Mouse (Mus musculus) bone marrow macrophage, adult 2 months (primary cell): ENCODE results near the gene Gm26602. TPM values are rescaled to one million over a fixed set of nuclear protein-coding genes. Genes with fewer than 3 reads are reported as not detected.

ENCODE experiments used
- H3K27ac ChIP-seq: 2 replicates; pipeline ENCODE4 v1.5.1; 2012; ENCODE audit warnings: low read depth, low read length; ENCODE audit not compliant: insufficient read depth
- H3K4me1 ChIP-seq: 2 replicates; pipeline ENCODE4 v1.6.1; 2012; ENCODE audit warnings: low read length; ENCODE audit not compliant: control insufficient read depth, insufficient read depth
- H3K4me3 ChIP-seq: 2 replicates; pipeline ENCODE4 v1.5.1; 2012; ENCODE audit warnings: mild to moderate bottlenecking, low read length, moderate library complexity; ENCODE audit not compliant: insufficient read depth
- CTCF ChIP-seq: IDR thresholded peaks from 2 replicates; pipeline ENCODE4 v1.5.1; 2012; ENCODE audit warnings: low read depth, mild to moderate bottlenecking, low read length, moderate library complexity
- POLR2A ChIP-seq: IDR thresholded peaks from 2 replicates; pipeline ENCODE4 v1.6.1; 2012; ENCODE audit warnings: mild to moderate bottlenecking, low read depth, low read length, borderline replicate concordance
- polyA plus RNA-seq: library from polyadenylated mRNA; stranded (reverse); fragments of >200 nt; gene quantifications from 2 replicates; pipeline ENCODE4 v1.2.4, GENCODE M21; 2012; ENCODE audit not compliant: missing spikeins, insufficient read depth, insufficient read length

Gene Gm26602
- polyA plus RNA-seq, 1 experiment, result not detected

DNA sequence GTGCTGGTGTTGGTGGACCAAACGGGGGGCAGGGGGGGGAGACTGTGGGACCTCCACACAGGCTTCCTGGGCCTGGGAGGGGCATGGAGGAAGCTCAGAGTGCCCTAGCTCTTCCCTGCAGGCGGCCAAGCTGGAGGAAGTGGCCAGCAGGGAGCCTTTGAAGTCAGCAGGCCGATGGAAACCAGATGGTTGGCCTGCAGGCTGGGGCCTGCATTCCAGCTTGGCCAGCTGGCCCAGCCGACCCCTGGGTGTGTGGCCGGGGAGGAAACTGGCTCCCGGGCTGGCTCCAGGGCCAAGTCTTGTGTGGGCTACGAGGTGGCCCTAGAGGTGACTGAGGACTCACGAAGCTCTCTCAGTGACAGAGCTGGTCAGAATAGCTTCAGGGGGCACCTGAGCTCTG is 22.1 kb downstream of the Gm26602 start:
- Histone ChIP-seq H3K27ac (peak overlapping the region; percentile 69), H3K4me1 (peaks cover 68% of the 10 kb centered on the region), H3K4me3 (no peak overlapping the region)
- no peak for TF ChIP-seq CTCF
- TF ChIP-seq POLR2A, result no peak

DNA sequence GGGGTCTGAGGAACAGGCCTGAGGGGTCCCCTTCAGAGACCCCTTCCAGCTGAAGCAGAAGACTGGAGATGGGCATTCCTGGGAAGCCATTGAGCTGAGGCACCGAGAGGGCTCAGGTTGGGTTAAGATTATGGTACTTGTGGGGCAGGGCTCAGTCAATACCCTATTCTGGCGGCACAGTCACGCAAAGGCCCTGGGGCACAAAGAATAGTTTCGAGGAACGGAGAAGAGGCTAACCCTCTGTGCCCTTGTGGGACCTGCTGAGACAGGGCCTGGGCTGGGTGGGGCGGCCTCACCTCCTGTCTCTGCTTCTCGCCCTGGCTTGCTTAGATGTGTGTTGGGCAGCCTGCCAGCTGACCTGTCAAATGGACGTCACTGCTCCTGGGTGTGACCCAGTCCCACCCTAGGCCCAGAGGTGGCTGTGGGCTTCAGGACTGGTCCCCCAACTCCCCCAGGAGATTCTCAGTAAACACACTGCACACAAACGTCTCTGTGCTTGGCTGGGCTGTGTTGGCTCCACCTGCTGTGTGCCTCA is 22.6 kb downstream of the Gm26602 start:
- peaks cover 72% of the 10 kb centered on the region for H3K4me1 ChIP-seq
- peak overlapping the region; percentile 69 for H3K27ac ChIP-seq
- no peak for TF ChIP-seq POLR2A
- TF ChIP-seq CTCF, result no peak
- H3K4me3 ChIP-seq, result no peak overlapping the region

DNA sequence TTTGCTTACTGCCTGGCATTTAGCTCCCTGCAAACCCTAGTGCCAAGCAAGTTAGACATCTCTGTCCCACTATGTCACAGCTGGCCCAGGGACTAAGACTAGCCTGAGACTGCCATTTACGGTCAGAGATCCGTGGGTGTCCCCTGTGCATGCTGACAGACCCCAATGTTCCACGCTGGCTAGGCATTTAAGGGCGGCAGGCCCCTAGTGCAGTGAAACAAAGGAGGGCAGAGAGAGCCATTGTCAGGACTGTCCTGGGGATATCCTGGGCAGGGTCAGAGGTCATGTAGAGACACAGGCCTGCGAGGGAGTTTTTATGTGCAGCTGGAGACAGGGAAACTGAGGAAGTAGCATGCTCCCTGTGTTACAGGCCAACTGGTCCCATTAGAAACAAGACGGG is 23.2 kb downstream of the Gm26602 start:
- Histone ChIP-seq H3K4me3 (no peak overlapping the region), H3K27ac (peak overlapping the region; percentile 43), H3K4me1 (peaks cover 77% of the 10 kb centered on the region)
- no peak for TF ChIP-seq POLR2A
- TF ChIP-seq CTCF, result no peak

DNA sequence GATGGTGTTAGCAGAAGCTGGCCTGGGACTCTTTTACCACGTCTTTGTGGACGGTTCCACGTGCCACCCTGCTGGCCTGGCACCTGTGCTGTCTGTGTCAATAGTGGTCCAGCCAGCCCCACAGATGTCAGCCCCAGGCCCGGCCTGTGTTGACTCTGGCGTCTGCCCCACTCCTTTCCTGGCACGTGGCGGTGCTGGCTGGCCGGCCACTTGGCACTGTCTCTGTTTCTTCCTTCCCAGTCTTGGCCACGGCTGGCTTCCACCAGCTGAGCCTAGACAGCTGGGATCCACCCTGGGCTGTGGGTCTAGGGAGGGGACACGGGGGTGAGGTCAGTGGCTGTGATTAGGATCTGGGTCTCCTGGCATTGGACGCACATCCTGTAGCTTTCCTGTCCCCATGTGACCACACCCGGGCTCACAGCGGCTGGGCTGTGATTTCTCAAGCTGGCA is 23.6 kb downstream of the Gm26602 start:
- Histone ChIP-seq H3K4me3 (no peak overlapping the region), H3K27ac (peak overlapping the region; percentile 43), H3K4me1 (peaks cover 79% of the 10 kb centered on the region)
- no peak for TF ChIP-seq POLR2A

DNA sequence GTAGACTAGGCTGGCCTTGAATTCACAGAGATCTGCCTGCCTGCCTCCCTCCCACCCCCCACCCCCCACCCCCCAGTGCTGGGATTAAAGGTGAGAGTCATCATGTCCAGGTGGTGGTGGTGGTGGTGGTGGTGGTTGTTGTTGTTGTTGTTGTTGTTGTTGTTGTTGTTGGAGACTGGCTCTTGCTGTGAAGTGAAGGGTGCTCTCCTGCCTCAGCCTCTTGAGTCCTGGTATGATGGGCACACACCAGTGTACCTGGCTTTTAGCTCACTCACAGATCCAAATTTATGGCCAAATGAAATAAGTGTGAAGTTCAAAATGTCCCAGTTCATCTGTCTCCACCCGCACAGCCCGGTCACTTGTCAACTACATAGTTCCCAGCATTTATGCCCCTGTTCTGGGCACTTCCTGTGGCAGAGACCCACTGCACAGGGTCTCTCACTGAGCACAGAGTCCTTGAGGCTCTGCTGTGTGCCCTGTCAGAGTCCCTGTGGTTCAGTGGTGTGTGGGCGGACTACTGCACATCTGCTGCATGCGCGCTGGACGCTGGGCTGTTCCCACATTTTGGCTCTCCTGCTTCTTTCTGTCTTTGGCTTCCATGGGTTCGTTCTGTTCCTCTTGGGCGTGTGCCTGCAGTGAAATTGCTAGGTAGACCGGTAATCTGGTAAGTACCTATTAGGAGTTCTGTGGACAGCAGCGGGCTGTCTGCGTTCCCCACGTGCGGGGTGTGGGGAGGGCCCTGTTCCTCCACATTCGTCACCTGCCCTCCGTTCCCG is 24.3 kb downstream of the Gm26602 start:
- TF ChIP-seq CTCF, result no peak
- TF ChIP-seq POLR2A, result no peak
- Histone ChIP-seq H3K27ac (no peak overlapping the region), H3K4me1 (peaks cover 80% of the 10 kb centered on the region), H3K4me3 (no peak overlapping the region)

DNA sequence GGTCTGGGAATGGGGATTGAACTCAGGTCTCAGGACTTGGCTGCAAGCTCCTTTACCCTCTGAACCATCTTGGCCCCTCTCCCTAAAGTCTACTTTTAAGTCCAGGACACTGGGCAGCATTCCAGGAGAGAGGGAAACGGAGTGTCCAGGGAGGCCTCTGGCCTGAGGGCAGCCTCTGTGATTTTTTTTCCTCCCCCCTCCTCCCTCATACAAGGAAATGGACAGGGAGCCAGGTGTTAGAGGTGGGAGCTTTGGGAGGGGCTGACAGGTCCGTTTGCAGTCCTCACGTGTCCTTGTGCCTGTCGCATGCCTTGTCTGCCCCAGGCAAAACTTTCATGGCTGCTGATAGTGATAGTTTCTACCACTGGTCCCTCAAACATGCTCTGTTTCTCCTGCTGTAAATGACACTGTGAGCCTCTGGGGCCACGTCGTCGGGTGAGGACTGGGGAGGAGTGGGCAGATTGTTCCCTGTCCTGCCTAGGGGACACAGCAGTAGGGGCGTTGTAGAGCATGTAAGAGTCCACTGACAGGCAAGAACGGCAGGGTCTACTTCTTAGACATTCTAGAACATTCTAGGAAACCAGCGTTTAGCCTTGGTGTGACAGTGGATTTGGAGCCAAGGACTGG is 25.7 kb downstream of the Gm26602 start:
- H3K4me3 ChIP-seq, result peak overlapping the region; percentile 19
- H3K27ac ChIP-seq, result peak overlapping the region; percentile 41
- peaks cover 84% of the 10 kb centered on the region for H3K4me1 ChIP-seq
- no peak for TF ChIP-seq CTCF
- TF ChIP-seq POLR2A, result no peak

DNA sequence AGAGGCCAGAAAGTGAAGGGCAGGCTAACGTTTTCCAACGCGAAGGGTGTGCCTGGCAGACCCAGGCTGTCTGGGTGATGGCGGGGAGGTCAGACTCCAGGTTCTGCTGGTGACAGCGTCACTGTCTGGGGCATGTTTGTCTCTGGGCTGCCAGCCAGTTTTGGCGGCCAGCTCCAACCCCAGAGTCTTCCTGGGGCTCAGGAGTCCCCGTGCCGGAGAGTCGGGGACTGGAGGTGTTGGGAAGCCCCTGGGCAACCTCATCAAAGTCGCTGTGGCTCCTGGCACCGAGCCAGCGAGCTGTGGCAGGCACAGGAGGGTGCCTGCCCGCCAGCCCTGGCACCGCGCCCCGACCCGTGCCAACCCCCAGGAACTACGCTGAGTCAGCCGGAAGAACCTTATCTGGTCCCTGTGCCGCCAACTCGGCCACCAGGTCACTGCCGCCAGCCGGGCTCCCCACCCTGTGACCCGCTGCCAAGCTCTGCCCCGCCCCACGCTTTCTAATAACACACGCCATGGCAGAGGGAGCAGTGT is 26.3 kb downstream of the Gm26602 start:
- peaks cover 84% of the 10 kb centered on the region for H3K4me1 ChIP-seq
- H3K4me3 ChIP-seq, result peak overlapping the region; percentile 19
- peak overlapping the region; percentile 41 for H3K27ac ChIP-seq
- TF ChIP-seq POLR2A (no peak), CTCF (no peak)

DNA sequence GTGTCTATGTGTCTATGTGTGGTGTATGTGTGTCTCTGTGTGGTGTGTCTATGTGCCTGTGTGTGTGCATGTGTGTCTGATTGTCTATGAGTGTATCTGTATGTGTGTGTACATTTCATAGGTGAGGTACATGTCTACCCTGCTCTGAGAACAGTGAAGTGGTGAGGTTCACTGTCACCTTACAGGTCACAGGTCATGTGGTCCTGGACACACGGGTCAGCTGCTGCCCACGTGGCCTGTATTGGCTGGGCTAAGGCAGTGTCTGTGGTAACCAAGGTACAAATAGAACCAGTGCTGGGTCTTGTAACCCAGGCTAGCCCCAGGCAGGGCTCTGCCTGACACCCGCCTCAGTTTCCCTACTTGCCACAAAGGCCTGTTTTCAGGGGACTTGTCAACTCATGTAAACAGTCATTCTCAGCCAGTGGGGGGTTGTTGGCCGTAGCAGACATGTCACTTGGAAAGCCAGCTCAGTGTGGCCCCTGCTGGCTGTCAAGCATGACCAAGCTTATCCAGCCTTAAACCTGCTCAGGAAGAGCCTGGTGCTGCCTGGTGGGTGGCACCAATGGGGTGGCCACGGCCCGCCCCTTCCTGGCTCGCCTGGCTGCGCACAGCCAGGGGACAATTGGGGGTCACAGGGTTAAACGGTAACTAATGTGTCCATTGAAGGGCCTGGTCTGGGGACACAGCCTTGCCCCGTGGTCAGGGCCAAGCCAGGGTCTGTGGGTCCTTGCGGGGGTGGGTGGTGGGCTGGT is 27.3 kb downstream of the Gm26602 start:
- Histone ChIP-seq H3K27ac (no peak overlapping the region), H3K4me3 (no peak overlapping the region), H3K4me1 (peaks cover 78% of the 10 kb centered on the region)
- TF ChIP-seq POLR2A (no peak), CTCF (no peak)

DNA sequence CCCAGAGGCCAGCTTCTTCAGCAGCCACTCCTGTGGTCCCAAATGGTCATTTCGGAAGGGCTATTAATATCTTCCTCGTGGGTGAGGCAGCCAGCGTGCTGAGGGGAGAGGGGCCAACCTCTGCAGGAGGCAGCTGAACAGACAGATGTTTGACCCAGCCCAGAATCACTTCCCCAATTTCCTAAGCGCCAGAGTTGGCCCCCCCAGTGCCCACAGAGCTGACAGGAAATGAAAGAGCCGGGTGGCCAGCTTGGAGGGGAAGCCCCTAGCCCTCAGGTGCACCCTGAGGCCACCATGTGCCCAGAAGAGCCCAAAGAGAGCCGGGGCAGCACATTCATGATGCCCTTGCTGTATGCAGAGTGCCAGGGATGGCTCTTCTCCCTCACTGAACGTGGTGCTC is 30.1 kb downstream of the Gm26602 start:
- H3K4me1 ChIP-seq, result peaks cover 57% of the 10 kb centered on the region
- H3K4me3 ChIP-seq, result peak overlapping the region; percentile 29; the same call in 1 of the 2 replicates
- TF ChIP-seq CTCF, result no peak
- peak overlapping the region; percentile 82 for H3K27ac ChIP-seq
